ENCODE assay signal across 8 mouse cellular contexts in genomic region chr19:34483547-34483946, GRCm38 (mm10). TPM values are rescaled to one million over a fixed set of nuclear protein-coding genes. Genes with fewer than 3 reads are reported as not detected.
DNase-seq lines count a peak whose midpoint lies in the region; ATAC-seq lines count a peak whose summit lies in the region.

No protein-coding gene starts in this region.

- intact Hi-C loops in heart, postnatal 14 days (cut with DNase I) = loop anchor here (1.0 to 2.0 kb wide), 2 partner anchors 149 to 239 kb away; no protein-coding TSS in a partner anchor

- no peak for ATAC-seq in monocyte, adult 5-6 weeks (replicated peaks; ENCODE audit: insufficient number of reproducible peaks, low FRiP score, low TSS enrichment, poor library complexity, severe bottlenecking)

- peak; percentile 16 to 44 for DNase-seq in frontal cortex, postnatal 36 days (ENCODE audit: low spot score in 2 of 2)
- no peak for DNase-seq in frontal cortex, postnatal 14 days (ENCODE audit: low spot score in 2 of 2)
- peak; percentile 18 for DNase-seq in right cerebral cortex, adult 18-20 months
- no peak for DNase-seq in right cerebral cortex, postnatal 36 days (ENCODE audit: low spot score in 2 of 2)
- peak; percentile 27 for DNase-seq in adrenal gland, postnatal 25 days
- DNase-seq in heart, postnatal 14 days = peak; percentile 33 to 70
- peak; percentile 74 for DNase-seq in lung, postnatal 10 days

RNA-seq across cellular contexts. Expression of gene Ch25h, which starts 8.6 kb away (rescaled TPM):
- total RNA-seq in adrenal gland, postnatal 25 days (2021) = 0.82 TPM in 1 of 2 replicates, not detected in the other
- under 1 TPM in 1 of 2 experiments, not detected in 1; 0.27 TPM for total RNA-seq in heart, postnatal 14 days (2021)
- not detected in 3 replicates for total RNA-seq in monocyte, adult 5-6 weeks (2017)

RNA-seq across cellular contexts. Expression of gene Lipa, which starts 43.7 kb away (rescaled TPM):
- 192 and 213 TPM in 2 replicates for total RNA-seq in adrenal gland, postnatal 25 days (2021)
- 10 to 100 TPM; 26.9 to 28.6 TPM for total RNA-seq in heart, postnatal 14 days (2021)
- total RNA-seq in monocyte, adult 5-6 weeks (2017) = 71.6 to 118 TPM (median 98.2 TPM) in 3 replicates

Comparison
In these comparisons a context has a peak if more than half of its experiments do, and no peak if none do; other contexts are left out.
1. DNase-seq: peak in frontal cortex, postnatal 36 days (2 of 2), right cerebral cortex, adult 18-20 months (single experiment), adrenal gland, postnatal 25 days (single experiment), heart, postnatal 14 days (2 of 2) and lung, postnatal 10 days (single experiment); none in frontal cortex, postnatal 14 days (0 of 2) and right cerebral cortex, postnatal 36 days (0 of 2).